Mouse (Mus musculus) monocyte, adult 5-6 weeks (primary cell): ENCODE results near the gene Tbc1d2b. TPM values are rescaled to one million over a fixed set of nuclear protein-coding genes. Genes with fewer than 3 reads are reported as not detected.

ENCODE experiments used
- ATAC-seq: fragments of 153-309, 156-312 bp; replicated peaks from 2 replicates; pipeline ENCODE4 v1.8.0; 2017; ENCODE audit warnings: mild to moderate bottlenecking; ENCODE audit not compliant: low TSS enrichment, insufficient number of reproducible peaks, severe bottlenecking, poor library complexity, low FRiP score
- total RNA-seq: library from RNA; stranded (forward); fragments of 200-1000, 200-491, 200-594 nt; gene quantifications from 3 replicates; pipeline ENCODE4 v1.2.3, GENCODE M21; 2017

Tbc1d2b gene
- total RNA-seq, 1 experiment from 2014 or later = 51.8 TPM

DNA sequence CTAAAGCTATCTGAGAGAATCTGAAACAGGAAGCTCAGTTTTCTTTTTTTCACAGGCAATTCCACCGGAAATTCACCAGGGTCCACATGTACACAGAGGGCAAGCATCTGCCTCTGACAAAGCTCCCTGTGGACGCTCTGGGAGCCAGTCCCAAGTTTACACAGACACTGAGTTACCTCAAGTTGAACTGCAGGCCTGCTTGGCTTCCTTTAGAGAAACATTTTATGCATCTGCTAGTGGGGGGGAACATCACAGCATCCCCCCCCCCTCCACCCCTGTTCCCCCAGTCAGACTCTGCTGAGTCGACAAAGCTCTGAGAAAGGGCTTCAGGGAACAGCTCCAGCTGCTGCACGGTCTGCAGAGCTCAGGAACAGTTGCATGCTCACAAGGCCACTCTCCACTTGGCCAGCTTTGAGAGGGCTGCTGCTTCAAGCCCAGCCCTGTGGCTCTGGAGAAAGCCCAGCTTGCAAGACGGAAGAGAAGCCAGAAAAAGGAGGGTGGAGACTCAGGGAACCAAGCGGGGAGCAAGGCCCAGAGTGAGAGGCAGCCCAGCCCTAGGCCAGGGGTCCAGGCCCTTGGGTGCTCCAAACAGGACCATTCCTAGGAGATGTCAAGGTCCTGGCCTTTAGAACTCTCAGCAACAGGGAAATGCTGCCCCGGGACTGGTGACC, 1.5 kb downstream of the Tbc1d2b start:
- no peak for ATAC-seq

DNA sequence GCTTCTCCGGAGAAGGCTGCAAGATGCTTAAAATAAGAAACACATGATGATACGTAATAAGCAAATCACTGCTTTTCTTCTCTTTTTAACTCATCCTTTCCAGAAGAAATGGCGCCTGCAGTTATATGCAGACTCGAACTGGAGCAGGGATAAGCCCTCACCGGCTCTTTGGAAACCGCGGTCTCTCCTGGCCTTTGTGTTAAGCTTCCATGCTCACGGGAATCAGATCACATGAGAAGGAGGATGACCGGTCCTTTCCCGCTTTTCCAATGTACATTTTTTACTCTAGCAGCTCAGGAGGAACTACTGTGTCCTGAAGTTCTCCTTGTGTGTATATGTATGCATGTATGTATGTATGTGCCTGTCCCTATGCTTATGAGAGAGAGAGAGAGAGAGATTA, 3.7 kb downstream of the Tbc1d2b start:
- ATAC-seq = no peak

GRCm38 (mm10) chr9:90266059-90266458, 4.5 kb downstream of the Tbc1d2b start:
- ATAC-seq = no peak

GRCm38 (mm10) chr9:90265322-90266039, 5.1 kb downstream of the Tbc1d2b start:
- ATAC-seq = peak; percentile 41; the same call in 1 of the 2 replicates

DNA sequence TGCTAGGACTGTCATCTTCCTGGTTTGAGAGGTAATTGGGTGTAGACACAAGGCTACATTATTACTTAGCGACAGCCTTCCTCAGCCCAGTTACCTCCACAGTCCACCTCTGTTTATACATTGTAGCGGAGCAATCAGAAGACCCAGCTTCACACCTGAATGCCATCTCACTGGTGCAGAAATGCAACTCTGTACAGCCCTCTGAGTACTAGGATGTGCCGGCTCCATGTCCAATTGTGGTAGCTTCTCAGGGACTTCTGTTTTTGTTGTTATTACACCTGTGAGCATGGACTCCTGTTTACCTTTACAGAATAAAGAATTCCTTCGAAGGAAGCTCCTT, 7.3 kb downstream of the Tbc1d2b start:
- no peak for ATAC-seq

DNA sequence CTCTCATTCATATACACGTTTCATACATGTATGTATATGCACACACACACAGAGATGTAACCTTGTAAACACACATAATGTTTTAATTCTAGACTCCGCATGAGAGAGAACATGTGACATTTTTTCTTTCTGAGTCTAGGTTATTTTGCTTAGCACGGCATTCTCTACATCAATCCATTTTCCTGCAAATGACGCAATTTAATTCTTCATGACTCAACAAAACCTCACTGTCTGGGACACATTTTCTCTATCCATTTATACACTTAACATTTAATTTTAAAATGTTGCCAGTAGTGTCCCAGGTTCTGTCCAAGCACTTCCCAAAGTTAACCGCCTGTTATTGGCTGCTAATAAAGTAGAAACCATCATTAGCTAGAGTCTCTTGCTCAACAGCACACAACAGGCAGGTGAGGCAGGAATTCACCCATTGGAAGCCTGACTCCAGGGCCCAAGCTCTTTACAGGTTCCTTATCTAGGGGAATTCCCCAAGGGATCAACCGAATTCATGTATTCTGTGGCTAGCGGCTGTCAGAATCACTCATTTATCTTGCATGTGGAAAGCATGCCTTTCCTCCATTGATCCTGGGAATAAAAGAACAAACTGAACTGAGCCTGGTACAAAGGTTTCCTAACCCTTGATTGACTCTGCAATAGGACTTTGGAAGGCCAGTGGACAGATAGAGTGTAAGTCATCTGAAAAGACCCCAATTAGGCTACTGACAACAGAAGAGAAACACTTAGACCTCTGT, 7.8 kb downstream of the Tbc1d2b start:
- ATAC-seq = no peak

- no peak for ATAC-seq
Measured at GRCm38 (mm10) chr9:90262063-90262462, 8.5 kb downstream of the Tbc1d2b start.

- ATAC-seq = no peak
Measured at GRCm38 (mm10) chr9:90260600-90261375, 9.8 kb downstream of the Tbc1d2b start.

GRCm38 (mm10) chr9:90260079-90260478, 10.5 kb downstream of the Tbc1d2b start:
- ATAC-seq = no peak

DNA sequence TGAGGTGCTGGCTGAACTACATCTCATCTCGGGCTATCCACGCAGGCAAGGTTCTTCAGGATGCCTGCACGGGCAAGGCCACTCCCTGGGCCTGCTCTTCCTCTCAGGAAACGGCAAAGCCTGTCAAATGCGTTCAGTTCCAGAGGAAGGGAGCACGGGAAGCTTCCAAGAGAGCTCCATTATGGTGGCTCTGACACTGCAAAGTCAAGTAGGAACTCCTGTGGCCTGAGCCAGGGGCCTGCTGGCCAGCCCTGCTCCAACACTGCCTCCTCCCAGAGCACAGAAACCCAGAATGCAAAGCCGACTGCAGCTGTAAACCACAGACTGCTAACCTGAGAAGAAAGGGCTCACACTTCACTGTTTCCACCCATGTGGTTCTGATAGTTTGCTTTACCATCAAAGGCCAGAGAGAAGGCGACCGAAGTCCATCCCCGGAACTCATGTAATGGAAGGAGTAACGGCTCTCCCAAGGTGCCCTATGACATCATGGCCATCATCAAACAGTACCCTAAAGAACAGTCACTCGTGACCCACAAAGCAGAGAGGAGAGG, 11.1 kb downstream of the Tbc1d2b start:
- ATAC-seq = peak; percentile 62

- ATAC-seq = peak; percentile 37; the same call in 1 of the 2 replicates
Measured at GRCm38 (mm10) chr9:90257754-90258531, 12.7 kb downstream of the Tbc1d2b start.

- ATAC-seq = no peak
Measured at GRCm38 (mm10) chr9:90257220-90257619, 13.4 kb downstream of the Tbc1d2b start.

GRCm38 (mm10) chr9:90255844-90256405, 14.7 kb downstream of the Tbc1d2b start:
- ATAC-seq = no peak

- ATAC-seq = no peak
Measured at GRCm38 (mm10) chr9:90253181-90253580, 17.4 kb downstream of the Tbc1d2b start.

DNA sequence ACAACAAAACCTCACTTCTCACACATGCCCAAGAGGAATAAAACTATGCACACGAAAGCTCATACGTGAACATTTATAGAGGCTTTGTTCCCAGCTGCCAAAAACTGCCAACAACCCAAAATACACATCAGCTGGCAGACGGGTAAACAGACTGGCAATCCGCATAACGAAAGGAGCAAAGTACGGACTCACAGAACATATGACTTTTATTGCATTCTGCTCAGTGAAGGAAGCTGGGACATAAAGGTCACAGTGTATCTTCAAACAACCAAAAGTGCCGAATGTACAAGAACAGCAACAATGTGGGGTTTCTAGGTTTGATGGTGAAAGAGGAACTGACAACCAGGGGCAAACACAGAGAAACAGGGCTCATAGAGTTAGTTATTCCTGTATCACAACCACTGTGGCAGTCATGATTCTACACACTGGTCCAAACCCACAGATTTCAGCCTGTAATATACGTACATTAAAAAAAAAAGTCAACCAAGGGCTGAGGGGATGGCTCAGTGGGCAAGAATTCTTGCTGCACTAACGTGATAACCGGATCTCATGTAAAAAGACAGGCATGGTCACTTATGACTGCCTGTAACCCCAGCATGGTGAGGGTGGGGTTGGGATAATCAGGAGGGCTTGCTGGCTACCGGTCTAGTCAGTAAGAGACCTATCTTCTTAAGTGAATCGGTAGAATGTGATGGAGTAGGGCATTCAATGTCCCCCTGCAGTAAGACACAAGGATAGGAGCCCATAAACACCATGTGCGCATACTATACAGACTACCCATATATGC, 19.4 kb downstream of the Tbc1d2b start:
- ATAC-seq = no peak

- ATAC-seq = no peak
Measured at GRCm38 (mm10) chr9:90250141-90250775, 20.3 kb downstream of the Tbc1d2b start.

DNA sequence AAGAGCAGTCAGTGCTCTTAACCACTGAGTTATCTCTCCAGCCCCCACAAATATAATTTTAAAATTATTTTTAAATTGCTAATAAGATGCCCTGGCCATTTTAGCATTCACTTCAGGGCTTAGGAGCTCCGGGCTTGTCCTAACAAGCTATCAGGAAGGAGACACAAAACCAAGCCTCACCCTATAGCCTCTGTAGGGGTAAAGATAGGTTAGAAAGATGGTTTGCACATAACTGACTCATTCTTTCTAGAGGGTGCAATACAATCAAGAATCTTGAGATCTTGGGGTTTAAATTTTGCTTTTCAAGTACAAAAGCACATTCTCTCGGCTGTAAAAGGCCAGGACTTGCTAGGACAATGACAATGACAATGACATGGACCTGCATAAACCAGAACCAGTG, 21.6 kb downstream of the Tbc1d2b start:
- ATAC-seq = no peak
